Mouse (Mus musculus) small intestine, adult 2 months (tissue): ENCODE results near the gene Zfp385a. TPM values are rescaled to one million over a fixed set of nuclear protein-coding genes. Genes with fewer than 3 reads are reported as not detected.

ENCODE experiments used
- H3K27ac ChIP-seq: fragments of 200-500 bp; 2 replicates; pipeline ENCODE4 v1.5.1; 2012; ENCODE audit warnings: low read depth, low read length, control low read depth, inconsistent platforms; ENCODE audit not compliant: insufficient read depth
- H3K27me3 ChIP-seq: fragments of 200-500 bp; 2 replicates; pipeline ENCODE4 v1.6.1; 2012; ENCODE audit warnings: mild to moderate bottlenecking, moderate library complexity, low read length, inconsistent platforms; ENCODE audit not compliant: control insufficient read depth, insufficient read depth
- H3K36me3 ChIP-seq: fragments of 200-500 bp; 2 replicates; pipeline ENCODE4 v1.6.1; 2012; ENCODE audit warnings: mild to moderate bottlenecking, low read length, control low read depth, inconsistent platforms; ENCODE audit not compliant: control insufficient read depth, insufficient read depth
- H3K4me1 ChIP-seq: fragments of 200-500 bp; 2 replicates; pipeline ENCODE4 v1.6.1; 2012; ENCODE audit warnings: low read length, inconsistent platforms, mixed read lengths; ENCODE audit not compliant: control insufficient read depth, insufficient read depth, insufficient read length
- H3K4me3 ChIP-seq: fragments of 200-500 bp; 2 replicates; pipeline ENCODE4 v1.5.1; 2012; ENCODE audit warnings: low read depth, mild to moderate bottlenecking, control low read depth, inconsistent platforms, low read length, moderate library complexity
- CTCF ChIP-seq: fragments of 200-500 bp; IDR thresholded peaks from 2 replicates; pipeline ENCODE4 v1.5.1; 2012; ENCODE audit warnings: low read depth, mild to moderate bottlenecking, control low read depth, inconsistent platforms, low read length, moderate library complexity, mixed read lengths; ENCODE audit not compliant: insufficient replicate concordance, insufficient read length; ENCODE audit errors: extremely low read depth
- POLR2A ChIP-seq: fragments of 200-500 bp; IDR thresholded peaks from 2 replicates; pipeline ENCODE4 v1.6.1; 2012; ENCODE audit warnings: low read depth, mild to moderate bottlenecking, control low read depth, inconsistent platforms, low read length, moderate library complexity
- WGBS: fragments of 180-500 bp; shearing (Covaris S2); methylation state at CpG from one replicate; pipeline ENCODE4 v1.1.7; 2018; 5-methylcytosine and 5-hydroxymethylcytosine counted together
- polyA plus RNA-seq: library from polyadenylated mRNA; depleted of rRNA; stranded (reverse); fragments of >200 nt; gene quantifications from 2 replicates; pipeline ENCODE4 v1.2.3, GENCODE M21; 2012

Gene Zfp385a
- polyA plus RNA-seq, 1 experiment = 7.5 TPM

DNA sequence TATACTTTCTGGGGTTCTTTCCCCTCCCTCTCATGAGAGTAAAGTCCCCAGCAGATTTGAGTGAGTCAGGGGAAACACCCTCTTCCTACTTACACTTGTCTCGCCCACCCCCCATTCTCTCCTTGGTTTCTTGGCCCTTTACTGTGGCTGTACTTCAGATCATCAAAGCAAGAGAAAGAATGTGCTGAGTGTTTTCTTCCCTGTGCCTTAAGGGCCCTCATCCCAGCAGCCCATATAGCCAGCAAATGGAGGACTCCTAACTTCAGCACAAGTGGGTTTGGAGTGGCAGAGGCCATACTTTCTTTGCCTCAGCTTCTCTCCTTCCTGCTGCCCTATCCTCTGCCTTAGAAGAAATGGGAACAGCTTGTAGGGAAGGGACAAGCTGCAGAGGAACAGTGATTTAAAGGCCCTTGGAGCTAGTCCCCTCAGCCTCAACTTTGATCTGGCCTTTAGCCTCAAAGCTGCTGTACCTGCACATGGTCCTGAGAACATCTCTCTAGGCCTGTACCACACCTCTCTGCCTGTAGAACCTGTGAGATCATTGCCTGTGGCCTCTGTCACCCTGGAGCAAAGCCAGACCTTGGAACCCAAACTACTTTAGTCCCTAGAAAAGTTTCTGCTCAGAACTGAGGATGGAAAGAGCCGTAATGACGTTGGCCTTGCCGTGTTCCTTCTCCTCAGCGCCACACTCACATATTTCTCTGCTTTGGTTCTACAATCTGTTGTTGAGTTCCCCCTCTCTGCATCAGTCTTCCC is 40.9 kb downstream of the Zfp385a start:
- no peak overlapping the region for H3K4me3 ChIP-seq
- peaks cover 41% of the 10 kb centered on the region for H3K36me3 ChIP-seq
- TF ChIP-seq CTCF (no peak), POLR2A (no peak)
- H3K4me1 ChIP-seq = no peaks in the 10 kb centered on the region; the same call in 1 of the 2 replicates
- H3K27ac ChIP-seq = no peak overlapping the region; the same call in 1 of the 2 replicates
- WGBS = 84% methylated on average over 5 of the region's 5 CpGs
- no peaks in the 10 kb centered on the region for H3K27me3 ChIP-seq

GRCm38 (mm10) chr15:103298026-103298425 is 41.9 kb downstream of the Zfp385a start:
- no peak for TF ChIP-seq CTCF
- no peak for TF ChIP-seq POLR2A
- Histone ChIP-seq H3K27ac (no peak overlapping the region), H3K36me3 (peaks cover 49% of the 10 kb centered on the region), H3K4me1 (no peaks in the 10 kb centered on the region), H3K27me3 (no peaks in the 10 kb centered on the region), H3K4me3 (no peak overlapping the region)
- whole genome bisulfite sequencing = 86% methylated on average over 3 of the region's 3 CpGs

- H3K27me3 ChIP-seq = no peaks in the 10 kb centered on the region
- H3K4me3 ChIP-seq = no peak overlapping the region
- 88% methylated on average over 6 of the region's 6 CpGs for WGBS
- TF ChIP-seq CTCF = no peak
- TF ChIP-seq POLR2A = no peak
- H3K36me3 ChIP-seq = peaks cover 54% of the 10 kb centered on the region
- H3K27ac ChIP-seq = no peak overlapping the region
- no peaks in the 10 kb centered on the region for H3K4me1 ChIP-seq
Observed at GRCm38 (mm10) chr15:103297313-103297712, 42.6 kb downstream of the Zfp385a start.

- no peaks in the 10 kb centered on the region for H3K27me3 ChIP-seq
- WGBS = 55% methylated on average over 5 of the region's 5 CpGs
- H3K27ac ChIP-seq = no peak overlapping the region
- H3K36me3 ChIP-seq = peaks cover 67% of the 10 kb centered on the region
- no peak overlapping the region for H3K4me3 ChIP-seq
- no peaks in the 10 kb centered on the region for H3K4me1 ChIP-seq
- no peak for TF ChIP-seq CTCF
- no peak for TF ChIP-seq POLR2A
Observed at GRCm38 (mm10) chr15:103295851-103296250, 44.0 kb downstream of the Zfp385a start.

GRCm38 (mm10) chr15:103294649-103295048 is 45.2 kb downstream of the Zfp385a start:
- Histone ChIP-seq H3K4me1 (no peaks in the 10 kb centered on the region), H3K27me3 (no peaks in the 10 kb centered on the region), H3K27ac (no peak overlapping the region), H3K4me3 (no peak overlapping the region), H3K36me3 (peaks cover 77% of the 10 kb centered on the region)
- TF ChIP-seq CTCF (no peak), POLR2A (no peak)
- 86% methylated on average over 2 of the region's 2 CpGs for WGBS

DNA sequence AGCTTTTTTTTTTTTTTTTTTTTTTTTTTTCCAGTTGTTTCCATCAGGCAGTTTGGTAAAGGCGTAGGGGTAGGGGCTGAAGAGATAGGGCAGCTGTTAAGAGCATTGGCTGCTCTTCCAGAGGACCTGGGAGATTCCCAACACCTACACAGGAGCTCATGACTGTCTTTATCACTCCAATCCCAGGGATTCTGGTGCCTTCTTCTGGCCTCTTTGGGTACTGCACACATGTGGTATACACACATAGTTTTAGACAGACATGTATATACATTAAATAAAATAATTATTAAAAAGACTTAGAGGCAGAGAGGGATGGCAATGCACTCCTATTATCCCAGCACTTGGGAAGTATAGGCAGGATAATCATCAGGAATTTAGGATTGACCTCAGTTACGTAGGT is 46.5 kb downstream of the Zfp385a start:
- no peak overlapping the region for H3K27ac ChIP-seq
- no peak overlapping the region for H3K4me3 ChIP-seq
- peaks cover 78% of the 10 kb centered on the region for H3K36me3 ChIP-seq
- H3K27me3 ChIP-seq = no peaks in the 10 kb centered on the region
- TF ChIP-seq POLR2A = no peak
- TF ChIP-seq CTCF = no peak
- H3K4me1 ChIP-seq = no peaks in the 10 kb centered on the region
- 99% methylated on average over 2 of the region's 2 CpGs for WGBS

DNA sequence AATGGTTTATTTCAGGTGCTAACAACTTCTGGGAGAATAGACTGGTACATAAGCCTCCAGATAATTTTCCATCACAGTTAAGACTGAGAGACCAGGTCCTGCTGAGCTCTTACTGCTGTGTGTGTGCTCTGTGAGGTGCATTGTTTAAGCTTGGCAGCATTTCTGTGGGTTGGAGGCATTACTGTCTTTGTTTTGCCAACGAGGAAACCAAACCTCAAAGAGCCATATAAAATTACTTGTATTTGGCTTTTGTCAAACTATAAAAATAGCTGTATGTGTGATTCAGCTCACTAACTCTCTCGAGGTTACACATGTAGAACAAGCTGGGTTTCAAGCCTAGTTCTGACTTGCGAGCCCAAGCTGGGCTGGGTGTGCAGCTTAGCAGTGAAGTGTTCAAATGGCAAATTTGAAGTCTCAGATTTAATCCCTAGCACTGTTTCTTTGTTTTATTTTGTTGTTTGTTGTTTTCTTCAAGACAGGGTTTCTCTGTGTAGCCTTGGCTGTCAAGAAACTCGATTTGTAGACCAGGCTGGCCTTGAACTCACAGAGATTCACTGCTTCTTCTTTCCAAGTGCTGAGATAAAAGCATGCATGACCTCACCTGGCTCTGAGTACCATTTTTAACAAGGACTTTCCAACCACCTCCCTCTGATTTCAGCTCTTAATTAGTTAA is 47.1 kb downstream of the Zfp385a start:
- H3K4me3 ChIP-seq = no peak overlapping the region
- H3K36me3 ChIP-seq = peaks cover 78% of the 10 kb centered on the region
- H3K27ac ChIP-seq = no peak overlapping the region
- TF ChIP-seq CTCF = no peak
- TF ChIP-seq POLR2A = no peak
- no peaks in the 10 kb centered on the region for H3K4me1 ChIP-seq
- 92% methylated on average over 4 of the region's 4 CpGs for WGBS
- H3K27me3 ChIP-seq = no peaks in the 10 kb centered on the region
